Mouse (Mus musculus) heart, embryonic 13.5 days (tissue): ENCODE measurements at regions not wholly inside any gene's neighbourhood (a gene's known extent, or its start where the extent isn't known, plus 50 kb on each side); places are given as distances from the start of the nearest gene placed in this dataset.

Source experiments
- ATAC-seq: fragments of 200-750 bp; cut with Nextera tagmentation; 2 replicates; pipeline ENCODE4 v1.8.0; 2017; ENCODE audit warnings: moderate TSS enrichment; ENCODE audit not compliant: insufficient number of reproducible peaks, low FRiP score, low TSS enrichment; ENCODE audit errors: extremely low read depth
- H3K27ac ChIP-seq: fragments of 300-500 bp; sonication (generic); replicated peaks from 2 replicates; pipeline ENCODE4 v1.5.1; 2015; ENCODE audit warnings: moderate library complexity, mild to moderate bottlenecking, inconsistent platforms
- H3K27me3 ChIP-seq: fragments of 300-500 bp; sonication (generic); replicated peaks from 2 replicates; pipeline ENCODE4 v1.6.1; 2015; ENCODE audit warnings: mild to moderate bottlenecking, inconsistent platforms
- H3K36me3 ChIP-seq: fragments of 300-500 bp; sonication (generic); 2 replicates; pipeline ENCODE4 v1.6.1; 2015; ENCODE audit warnings: mild to moderate bottlenecking, inconsistent platforms
- H3K4me1 ChIP-seq: fragments of 300-500 bp; sonication (generic); 2 replicates; pipeline ENCODE4 v1.6.1; 2015; ENCODE audit warnings: inconsistent platforms
- H3K4me2 ChIP-seq: fragments of 300-500 bp; sonication (generic); 2 replicates; pipeline ENCODE4 v1.6.1; 2015; ENCODE audit warnings: inconsistent platforms, mild to moderate bottlenecking, moderate library complexity
- H3K4me3 ChIP-seq: fragments of 300-500 bp; sonication (generic); 2 replicates; pipeline ENCODE4 v1.5.1; 2015; ENCODE audit warnings: moderate library complexity, mild to moderate bottlenecking, inconsistent platforms
- H3K9ac ChIP-seq: fragments of 300-500 bp; sonication (generic); 2 replicates; pipeline ENCODE4 v1.6.1; 2015; ENCODE audit warnings: inconsistent platforms, mild to moderate bottlenecking, moderate library complexity
- H3K9me3 ChIP-seq: fragments of 300-500 bp; sonication (generic); 2 replicates; pipeline ENCODE4 v1.6.1; 2016; ENCODE audit warnings: inconsistent platforms
- WGBS: fragments of 180-500 bp; shearing (Covaris S2); methylation state at CpG from one replicate; pipeline ENCODE4 v1.1.7; 2015; ENCODE audit warnings: mixed read lengths; 5-methylcytosine and 5-hydroxymethylcytosine counted together

- ATAC-seq, result no peak
- H3K4me1 ChIP-seq, result no peaks in the 10 kb centered on the region
- H3K27ac ChIP-seq, result no peak overlapping the region
- no peaks in the 10 kb centered on the region for H3K36me3 ChIP-seq
- WGBS, result 94% methylated on average over 3 of the region's 3 CpGs
- H3K4me2 ChIP-seq, result no peak overlapping the region
- H3K27me3 ChIP-seq, result no peaks in the 10 kb centered on the region
- H3K4me3 ChIP-seq, result no peak overlapping the region
- H3K9ac ChIP-seq, result no peak overlapping the region
- peaks cover 13% of the 10 kb centered on the region; the same call in 1 of the 2 replicates for H3K9me3 ChIP-seq
Observed at GRCm38 (mm10) chr6:138956461-138957072, 298.2 kb upstream of the Igbp1b start.

GRCm38 (mm10) chr6:138950888-138951287, 292.5 kb upstream of the Igbp1b start:
- H3K4me2 ChIP-seq, result no peak overlapping the region
- H3K27me3 ChIP-seq, result no peaks in the 10 kb centered on the region
- 0 out of 2 replicates have a peak, but pooled peaks cover 2% of the 10 kb centered on the region for H3K9me3 ChIP-seq
- ATAC-seq, result no peak
- no peaks in the 10 kb centered on the region for H3K4me1 ChIP-seq
- H3K4me3 ChIP-seq, result no peak overlapping the region
- no peak overlapping the region for H3K27ac ChIP-seq
- no peak overlapping the region for H3K9ac ChIP-seq
- 89% methylated on average over 3 of the region's 3 CpGs for WGBS
- H3K36me3 ChIP-seq, result no peaks in the 10 kb centered on the region

GRCm38 (mm10) chr6:138946632-138947031, 288.3 kb upstream of the Igbp1b start:
- Histone ChIP-seq H3K9ac (no peak overlapping the region), H3K27ac (no peak overlapping the region), H3K9me3 (0 out of 2 replicates have a peak, but pooled peaks cover 4% of the 10 kb centered on the region), H3K4me1 (no peaks in the 10 kb centered on the region), H3K4me3 (no peak overlapping the region), H3K4me2 (no peak overlapping the region), H3K36me3 (no peaks in the 10 kb centered on the region), H3K27me3 (no peaks in the 10 kb centered on the region)
- ATAC-seq, result no peak
- WGBS, result 74% methylated on average over 5 of the region's 5 CpGs

- no peak overlapping the region for H3K4me3 ChIP-seq
- H3K27me3 ChIP-seq, result no peaks in the 10 kb centered on the region
- 0 out of 2 replicates have a peak, but pooled peaks cover 4% of the 10 kb centered on the region for H3K9me3 ChIP-seq
- H3K36me3 ChIP-seq, result no peaks in the 10 kb centered on the region
- H3K9ac ChIP-seq, result no peak overlapping the region
- no peak overlapping the region for H3K4me2 ChIP-seq
- no peaks in the 10 kb centered on the region for H3K4me1 ChIP-seq
- H3K27ac ChIP-seq, result no peak overlapping the region
- 78% methylated on average over 1 of the region's 1 CpGs for WGBS
- ATAC-seq, result no peak
Observed at GRCm38 (mm10) chr6:138945432-138945831, 287.1 kb upstream of the Igbp1b start.

GRCm38 (mm10) chr6:138920161-138920560, 261.8 kb upstream of the Igbp1b start:
- Histone ChIP-seq H3K36me3 (no peaks in the 10 kb centered on the region), H3K4me3 (no peak overlapping the region), H3K4me2 (no peak overlapping the region), H3K27me3 (no peaks in the 10 kb centered on the region), H3K27ac (no peak overlapping the region), H3K9ac (no peak overlapping the region), H3K9me3 (no peaks in the 10 kb centered on the region), H3K4me1 (no peaks in the 10 kb centered on the region)
- 59% methylated on average over 2 of the region's 2 CpGs for WGBS
- ATAC-seq, result no peak

GRCm38 (mm10) chr6:138919531-138919930, 261.2 kb upstream of the Igbp1b start:
- H3K9ac ChIP-seq, result no peak overlapping the region
- no peak overlapping the region for H3K4me2 ChIP-seq
- no peak overlapping the region for H3K27ac ChIP-seq
- no peaks in the 10 kb centered on the region for H3K27me3 ChIP-seq
- H3K4me3 ChIP-seq, result no peak overlapping the region
- H3K36me3 ChIP-seq, result no peaks in the 10 kb centered on the region
- WGBS, result 80% methylated on average over 4 of the region's 4 CpGs
- no peaks in the 10 kb centered on the region for H3K9me3 ChIP-seq
- H3K4me1 ChIP-seq, result no peaks in the 10 kb centered on the region
- no peak for ATAC-seq

- Histone ChIP-seq H3K9ac (no peak overlapping the region), H3K27me3 (no peaks in the 10 kb centered on the region), H3K27ac (no peak overlapping the region), H3K36me3 (no peaks in the 10 kb centered on the region), H3K4me3 (no peak overlapping the region), H3K9me3 (no peaks in the 10 kb centered on the region), H3K4me1 (no peaks in the 10 kb centered on the region), H3K4me2 (no peak overlapping the region)
- ATAC-seq, result no peak
- WGBS, result 42% methylated on average over 3 of the region's 3 CpGs
Observed at GRCm38 (mm10) chr6:138914981-138915380, 256.6 kb upstream of the Igbp1b start.

- Histone ChIP-seq H3K9ac (no peak overlapping the region), H3K4me1 (no peaks in the 10 kb centered on the region), H3K4me2 (no peak overlapping the region), H3K36me3 (no peaks in the 10 kb centered on the region), H3K27ac (no peak overlapping the region), H3K27me3 (no peaks in the 10 kb centered on the region), H3K4me3 (no peak overlapping the region), H3K9me3 (no peaks in the 10 kb centered on the region)
- no peak for ATAC-seq
- 79% methylated on average over 12 of the region's 12 CpGs for WGBS
Observed at GRCm38 (mm10) chr6:138873610-138874009, 215.3 kb upstream of the Igbp1b start.

GRCm38 (mm10) chr6:138872495-138873415, 214.4 kb upstream of the Igbp1b start:
- Histone ChIP-seq H3K36me3 (no peaks in the 10 kb centered on the region), H3K4me3 (no peak overlapping the region), H3K9me3 (no peaks in the 10 kb centered on the region), H3K4me2 (no peak overlapping the region), H3K27me3 (no peaks in the 10 kb centered on the region), H3K4me1 (no peaks in the 10 kb centered on the region), H3K27ac (no peak overlapping the region), H3K9ac (no peak overlapping the region)
- 68% methylated on average over 20 of the region's 20 CpGs for WGBS
- no peak for ATAC-seq

- Histone ChIP-seq H3K27ac (no peak overlapping the region), H3K4me2 (no peak overlapping the region), H3K27me3 (no peaks in the 10 kb centered on the region), H3K9ac (no peak overlapping the region), H3K36me3 (no peaks in the 10 kb centered on the region), H3K4me1 (no peaks in the 10 kb centered on the region), H3K4me3 (no peak overlapping the region), H3K9me3 (no peaks in the 10 kb centered on the region)
- no peak for ATAC-seq
- 74% methylated on average over 8 of the region's 8 CpGs for WGBS
Observed at GRCm38 (mm10) chr6:138838043-138838442, 179.7 kb upstream of the Igbp1b start.

- Histone ChIP-seq H3K4me2 (no peak overlapping the region), H3K27me3 (no peaks in the 10 kb centered on the region), H3K4me1 (no peaks in the 10 kb centered on the region), H3K9ac (no peak overlapping the region), H3K36me3 (no peaks in the 10 kb centered on the region), H3K27ac (no peak overlapping the region), H3K4me3 (no peak overlapping the region), H3K9me3 (no peaks in the 10 kb centered on the region)
- ATAC-seq, result no peak
- WGBS, result 79% methylated on average over 6 of the region's 6 CpGs
Observed at GRCm38 (mm10) chr6:138834876-138835275, 176.5 kb upstream of the Igbp1b start.
